Comparison of ENCODE assay signal across 15 mouse cellular contexts in genomic region chr11:116143468-116143867, GRCm38 (mm10).
"Had no signal": no experiment of that assay in that cellular context is flagged by ENCODE, and none has a peak within 500 bp of the region (broad histone marks: within the 10 kb centered on the region; RNA-seq: fewer than 3 reads in every experiment).

No protein-coding gene starts in this region.

- H3K9ac ChIP-seq: limb, embryonic 13.5 days; neural tube, embryonic 15.5 days had no signal

- DNase-seq: kidney, adult 9 months; kidney, postnatal 10 days; kidney, postnatal 4 days; left cerebral cortex, postnatal 4 days; lung, adult 2 months; lung, postnatal 36 days; midbrain, embryonic 14.5 days; right cerebral cortex, adult 18-20 months; right cerebral cortex, postnatal 25 days; thymus, postnatal 36 days had no signal

- ATAC-seq: lung, postnatal 0 days had no signal

- H3K4me3 ChIP-seq: layer of hippocampus, adult 2 months; limb, embryonic 13.5 days; myocyte; neural tube, embryonic 15.5 days had no signal

- H3K27me3 ChIP-seq: limb, embryonic 13.5 days; neural tube, embryonic 15.5 days had no signal

- H3K27ac ChIP-seq: layer of hippocampus, adult 2 months; limb, embryonic 13.5 days; neural tube, embryonic 15.5 days had no signal

- H3K4me2 ChIP-seq: limb, embryonic 13.5 days; neural tube, embryonic 15.5 days had no signal

- H3K9me3 ChIP-seq: limb, embryonic 13.5 days; neural tube, embryonic 15.5 days had no signal
